Mouse (Mus musculus) left cerebral cortex, postnatal 14 days (tissue): ENCODE measurements around the gene Fam151a. TPM values are rescaled to one million over a fixed set of nuclear protein-coding genes. Genes with fewer than 3 reads are reported as not detected.

ENCODE experiments used
- total RNA-seq, 2 experiments: library from RNA; stranded (reverse); gene quantifications; 2 replicates each; pipeline ENCODE4 v1.2.3; 2021

The Fam151a gene
- total RNA-seq, 2 experiments from 2014 or later, result not detected

Other genes with a start within 250 kb of the Fam151a start
- gene Bsnd, start 241.6 kb upstream of the Fam151a start, total RNA-seq, result not detected
- 100 to 1,000 TPM; 112 to 119 TPM for gene Dhcr24, start 172.9 kb upstream of the Fam151a start, total RNA-seq
- under 1 TPM in 1 of 2 experiments, not detected in 1; 0.37 TPM for gene Lexm, start 116.6 kb upstream of the Fam151a start, total RNA-seq
- gene Ttc22, start 111.5 kb upstream of the Fam151a start, total RNA-seq, result 1 to 10 TPM; 1.7 to 2.0 TPM
- 1 to 10 TPM; 6.3 to 6.5 TPM for gene Pars2, start 82.8 kb upstream of the Fam151a start, total RNA-seq
- 10 to 100 TPM; 41.2 to 43.7 TPM for gene Ttc4, start 54.9 kb upstream of the Fam151a start, total RNA-seq
- gene Mroh7, start 3.0 kb upstream of the Fam151a start, total RNA-seq, result 1 to 10 TPM; 2.1 to 2.2 TPM
- 10 to 100 TPM; 30.5 to 34.1 TPM for gene Acot11, start 71.1 kb downstream of the Fam151a start, total RNA-seq
- gene Ssbp3, start 176.8 kb downstream of the Fam151a start, total RNA-seq, result 100 to 1,000 TPM; 109 to 115 TPM